Mouse (Mus musculus): ENCODE data around the gene Trim16. TPM values are rescaled to one million over a fixed set of nuclear protein-coding genes. Genes with fewer than 3 reads are reported as not detected.

The Trim16 gene
- total RNA-seq, 2 experiments from 2014 or later = 2.0 to 3.2 TPM

DNA sequence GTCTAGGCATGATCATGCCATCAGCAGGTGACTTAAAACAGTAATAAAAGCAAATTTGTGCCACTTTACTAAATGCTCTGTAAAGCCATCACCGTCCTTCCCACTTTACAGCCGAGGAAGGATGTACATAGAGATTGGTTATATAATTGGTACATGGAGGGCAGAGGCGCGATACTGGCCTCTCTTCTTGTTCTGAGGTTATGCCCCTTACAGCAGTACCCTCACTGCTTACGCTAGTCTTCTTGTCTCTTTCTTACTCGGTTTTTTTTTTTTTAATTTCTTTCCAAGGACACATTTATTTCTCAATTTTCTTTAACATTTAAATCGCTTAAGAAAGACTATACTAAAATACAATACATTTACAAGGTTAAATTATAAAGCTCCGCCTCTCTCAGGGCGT lies 58.7 kb downstream of the Trim16 start:
- DNase-seq (ENCODE audit: low spot score in 2 of 2) = peak; percentile 22 to 33
- intact Hi-C loops (cut with DNase I) = no loop called here

DNA sequence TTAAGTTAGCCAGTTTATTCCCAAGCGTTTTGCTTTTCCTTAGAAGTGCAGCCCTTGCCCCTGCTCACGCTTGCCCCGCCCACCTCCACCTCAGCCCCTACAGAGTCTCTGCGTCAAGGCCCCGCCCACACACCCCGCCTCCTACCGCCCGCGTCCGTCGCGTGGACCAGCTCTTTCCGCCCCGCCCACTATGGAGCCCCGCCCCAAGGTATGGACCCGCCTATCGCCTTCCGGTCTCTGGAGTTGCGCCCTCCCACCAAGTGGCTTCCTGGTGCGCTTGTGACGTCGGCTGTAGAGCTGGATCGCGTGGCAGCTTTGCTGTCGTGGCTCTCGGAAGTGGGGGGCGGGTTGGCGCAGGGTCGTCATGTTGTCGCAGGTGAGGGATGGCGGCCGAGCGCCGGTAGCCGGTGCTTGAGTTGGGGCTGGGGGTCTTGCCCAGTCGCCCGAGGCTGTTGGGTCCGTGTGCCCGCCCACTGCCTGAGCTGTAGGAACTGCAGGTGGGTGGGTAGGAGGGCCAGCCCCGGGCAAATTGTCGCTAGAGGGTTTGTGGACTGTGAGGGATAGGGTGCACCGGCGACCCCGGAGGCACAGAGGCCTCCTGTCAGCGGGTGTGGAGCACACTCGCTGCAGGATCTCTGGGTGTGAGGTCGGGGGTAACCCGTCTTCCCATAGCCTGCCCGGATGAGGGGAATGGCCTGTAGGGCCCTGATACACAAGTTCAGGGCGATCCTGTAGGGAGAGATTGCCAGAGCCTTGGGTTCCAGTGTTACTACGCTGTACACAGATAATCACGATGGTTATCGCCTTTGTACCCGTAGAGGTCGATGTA lies 59.4 kb downstream of the Trim16 start, which contains the start of gene Tvp23b:
Tvp23b (plus strand) TSS at position 236 of the 829 bp plus-strand sequence.
- intact Hi-C loops (cut with DNase I) = no loop called here
- peak; percentile 95 to 99 for DNase-seq (ENCODE audit: low spot score in 2 of 2)

DNA sequence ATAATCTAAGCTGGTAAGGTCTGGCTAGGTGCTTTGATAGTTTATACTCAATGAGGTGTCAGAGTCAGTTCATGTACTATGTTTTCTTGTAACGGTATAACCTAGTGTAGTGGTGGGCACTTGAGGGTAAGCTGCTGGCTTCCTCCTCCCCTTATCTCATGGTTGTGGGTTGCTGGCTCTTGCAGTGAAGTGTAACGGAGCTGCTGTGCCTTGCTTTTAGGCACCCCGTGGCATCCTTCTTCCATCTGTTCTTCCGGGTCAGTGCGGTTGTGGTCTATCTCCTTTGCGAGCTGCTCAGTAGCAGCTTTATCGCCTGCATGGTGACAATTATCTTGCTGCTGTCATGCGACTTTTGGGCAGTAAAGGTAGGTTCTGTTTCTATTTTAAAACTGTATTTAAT lies 63.4 kb downstream of the Trim16 start:
- DNase-seq (ENCODE audit: low spot score in 2 of 2) = no peak
- intact Hi-C loops (cut with DNase I) = no loop called here

DNA sequence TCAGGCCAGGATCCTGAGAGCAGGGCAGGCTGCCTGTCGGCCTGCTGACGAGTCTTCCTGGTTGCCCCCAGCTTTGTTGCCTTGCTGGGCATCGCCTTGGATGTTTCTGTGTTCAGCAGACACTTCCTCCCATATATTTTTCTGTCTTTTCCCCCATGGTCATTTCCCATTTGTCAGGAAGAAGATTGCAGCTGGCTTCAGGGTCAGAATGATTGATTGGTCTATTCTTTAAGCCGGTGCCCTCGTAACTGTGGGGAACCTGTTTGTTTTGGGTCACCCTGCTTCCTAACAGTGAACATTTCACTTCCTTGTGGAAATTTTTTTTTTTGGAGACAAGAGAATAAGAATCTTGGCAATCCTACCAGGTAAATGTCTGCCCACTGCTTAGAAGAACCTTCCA lies 65.3 kb downstream of the Trim16 start:
- no peak for DNase-seq (ENCODE audit: low spot score in 2 of 2)
- intact Hi-C loops (cut with DNase I) = no loop called here

DNA sequence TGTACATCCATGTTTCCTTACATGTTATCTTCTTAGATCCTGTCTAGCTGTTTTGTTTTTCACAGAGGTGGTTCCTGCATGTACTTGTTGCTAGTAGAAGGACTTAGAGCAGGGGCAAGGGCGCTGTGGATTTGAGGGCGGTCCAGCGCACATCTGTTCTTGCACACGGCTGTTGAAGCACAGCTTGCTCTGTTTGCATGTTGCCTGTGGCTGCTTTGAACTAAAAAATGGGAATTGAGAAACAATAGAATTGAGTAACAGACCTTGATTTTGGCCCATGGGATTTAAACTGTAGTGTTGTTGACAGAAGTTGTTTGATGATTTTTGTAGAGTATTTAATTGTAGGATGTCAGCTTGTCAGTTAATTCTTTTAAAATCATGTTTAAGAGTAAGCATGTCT lies 70.8 kb downstream of the Trim16 start:
- intact Hi-C loops (cut with DNase I) = no loop called here
- no peak for DNase-seq (ENCODE audit: low spot score in 2 of 2)

DNA sequence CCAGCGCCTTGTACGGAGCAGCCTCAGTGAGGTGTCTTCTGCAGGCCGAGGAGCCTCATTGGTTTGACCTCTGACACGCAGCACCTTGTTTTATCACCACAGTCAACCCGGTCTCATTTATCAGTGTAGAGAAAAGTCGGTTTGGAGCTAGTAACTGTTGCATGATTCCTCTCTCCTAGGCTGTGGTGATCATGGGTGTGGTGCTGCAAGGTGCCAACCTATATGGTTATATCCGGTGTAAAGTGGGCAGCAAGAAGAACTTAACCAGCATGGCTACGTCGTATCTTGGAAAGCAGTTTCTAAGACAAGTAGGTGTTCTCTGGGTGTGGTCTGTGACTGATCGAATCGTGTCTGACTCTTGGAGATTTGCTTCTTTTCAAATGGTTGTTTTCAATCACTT lies 71.7 kb downstream of the Trim16 start:
- no peak for DNase-seq (ENCODE audit: low spot score in 2 of 2)
- intact Hi-C loops (cut with DNase I) = no loop called here

Other genes with a start within 250 kb of the Trim16 start
- gene Trpv2, start 245.7 kb upstream of the Trim16 start, total RNA-seq (2021) = 10 to 100 TPM; 16.6 to 18.7 TPM
- 10 to 100 TPM; 18.0 to 20.0 TPM for gene Lrrc75a, start 171.7 kb upstream of the Trim16 start, total RNA-seq (2021)
- gene Mmgt2, start 171.6 kb upstream of the Trim16 start, total RNA-seq (2021) = 10 to 100 TPM; 18.4 to 20.2 TPM
- 10 to 100 TPM; 16.5 to 16.6 TPM for gene Zfp287, start 88.3 kb upstream of the Trim16 start, total RNA-seq (2021)
- gene Gm10428, start 67.1 kb upstream of the Trim16 start, total RNA-seq (2021) = not detected
- gene Zfp286, start 30.8 kb upstream of the Trim16 start, total RNA-seq (2021) = 10 to 100 TPM; 21.1 to 22.5 TPM
- under 1 TPM; 0.39 to 0.57 TPM for gene Fbxw10, start 26.8 kb downstream of the Trim16 start, total RNA-seq (2021)
- 10 to 100 TPM; 28.3 to 31.0 TPM for gene Tvp23b, start 59.2 kb downstream of the Trim16 start, total RNA-seq (2021)
- gene Cdrt4, start 131.0 kb downstream of the Trim16 start, total RNA-seq (2021) = not detected
- gene Tekt3, start 241.4 kb downstream of the Trim16 start, total RNA-seq (2021) = not detected

All from left cerebral cortex, postnatal 25 days (tissue).